Mouse (Mus musculus) gastrocnemius, postnatal 36 days (tissue): Measurements from ENCODE around the gene Rxrg. TPM values are rescaled to one million over a fixed set of nuclear protein-coding genes. Genes with fewer than 3 reads are reported as not detected.

Experiments
- DNase-seq, 2 experiments: peaks; one replicate each; pipeline ENCODE4 v3.0.0; 2022
- intact Hi-C: fragments of 180-260 bp; cut with DNase I; formaldehyde crosslinking; loops from one replicate; pipeline ENCODE4 v1.15.1; 2025
- total RNA-seq, 2 experiments: library from RNA; stranded (reverse); gene quantifications; 2 replicates each; pipeline ENCODE4 v1.2.3; 2021

The Rxrg gene
- total RNA-seq, 2 experiments from 2014 or later, result 44.8 to 48.1 TPM

GRCm38 (mm10) chr1:167638901-167639300, 40.7 kb downstream of the Rxrg start:
- no peak for DNase-seq

GRCm38 (mm10) chr1:167644866-167645537, 46.8 kb downstream of the Rxrg start:
- intact Hi-C loops, result no loop called here
- DNase-seq, result peak; percentile 89 to 91

More at GRCm38 (mm10) chr1:167638901-167639300, 40.7 kb downstream of the Rxrg start:
- intact Hi-C loops, result no loop called here

DNA sequence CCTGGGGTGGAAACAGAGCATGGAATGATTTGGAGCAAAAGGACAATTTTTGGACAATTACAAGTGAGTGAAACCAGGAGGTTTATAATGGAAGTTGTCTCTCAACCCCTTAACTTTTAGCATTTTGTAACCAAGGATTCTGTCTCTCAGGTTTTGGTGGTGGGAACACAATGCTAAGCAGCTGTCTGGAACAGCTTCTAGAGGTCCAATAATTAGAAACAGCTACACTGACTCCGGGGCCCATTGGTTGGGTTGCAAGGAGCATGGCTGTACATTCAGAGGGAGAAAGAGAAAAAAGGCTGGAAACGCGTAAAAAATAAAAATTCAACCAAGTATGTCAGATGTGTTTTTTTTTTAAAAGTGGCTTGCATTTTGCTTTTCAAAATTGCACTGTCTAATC, 50.5 kb downstream of the Rxrg start:
- DNase-seq, result no peak
- intact Hi-C loops, result no loop called here

DNA sequence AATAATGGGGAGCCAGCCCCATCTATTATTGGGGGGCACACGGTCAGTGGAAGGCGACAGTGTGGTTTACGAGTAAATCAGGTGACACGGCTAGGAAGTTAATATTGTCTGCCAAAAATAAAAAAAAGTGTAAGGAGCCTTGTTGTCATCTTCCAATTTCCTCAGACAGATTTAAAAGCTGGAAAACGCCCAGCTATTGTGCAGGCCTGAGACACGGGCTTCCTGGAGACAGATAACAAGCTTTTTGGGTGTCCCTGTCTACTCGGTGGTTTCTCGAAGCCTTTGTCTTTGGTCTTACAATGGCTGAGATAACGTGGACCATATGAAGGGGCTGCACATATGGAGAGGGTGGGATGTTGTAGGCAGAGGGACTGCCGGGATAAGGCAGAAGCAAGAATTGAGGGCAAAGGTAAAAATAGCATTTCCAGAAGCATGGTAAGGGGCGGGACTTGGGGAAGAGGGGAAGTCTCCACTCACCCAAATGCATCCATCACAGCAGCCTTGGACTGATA, 51.0 kb downstream of the Rxrg start:
- DNase-seq, result no peak
- intact Hi-C loops, result no loop called here

DNA sequence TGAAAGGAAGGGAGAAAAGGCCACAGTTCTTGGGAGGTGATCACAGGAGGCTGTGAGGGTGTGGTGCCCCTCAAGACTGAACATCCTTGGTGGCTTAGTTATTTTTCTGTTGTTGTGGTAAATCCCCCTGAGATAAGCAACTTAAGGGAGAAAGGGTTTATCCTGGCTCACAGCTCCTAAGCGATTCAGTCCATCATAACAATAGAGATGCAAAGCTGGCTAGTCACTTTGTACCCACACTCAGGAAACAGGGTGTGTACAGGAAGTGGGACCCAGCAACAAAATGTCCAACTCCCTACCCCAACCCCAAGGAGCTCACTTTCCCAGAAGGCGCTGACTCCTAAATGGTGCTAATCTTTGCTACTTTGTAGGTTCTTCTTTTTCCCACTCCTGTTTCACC, 54.2 kb downstream of the Rxrg start:
- intact Hi-C loops, result no loop called here
- no peak for DNase-seq

- intact Hi-C loops, result no loop called here
- no peak for DNase-seq
Observed at GRCm38 (mm10) chr1:167659065-167659464, 60.9 kb downstream of the Rxrg start.

DNA sequence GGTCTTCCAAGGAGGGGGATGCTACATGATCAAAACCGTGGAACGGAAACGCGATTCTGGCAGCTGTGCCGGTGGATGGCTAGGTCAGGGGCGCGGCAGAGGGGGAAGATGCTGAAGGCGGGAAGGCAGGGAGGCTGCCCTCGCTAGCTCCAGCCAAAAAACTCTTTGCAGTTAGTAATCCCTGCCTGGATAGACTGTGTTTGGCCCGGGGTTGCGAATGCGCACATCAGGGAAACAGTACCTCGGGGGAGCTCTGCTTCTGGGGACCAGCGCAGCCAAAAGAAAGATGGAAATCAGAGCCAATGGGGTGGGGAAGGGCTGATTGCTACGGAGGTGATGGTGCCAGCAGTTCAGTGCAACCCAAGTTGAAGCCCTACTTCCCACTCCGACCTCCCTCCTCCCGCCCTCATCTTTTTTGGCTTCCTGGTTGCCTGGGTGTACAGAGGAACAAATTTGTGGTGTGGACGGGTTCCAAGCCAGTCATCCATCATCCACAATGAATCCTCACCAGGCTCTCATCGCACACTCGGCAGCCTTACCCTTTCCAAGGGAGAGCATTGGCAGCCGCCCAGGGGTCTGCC, 62.4 kb downstream of the Rxrg start:
- peak; percentile 62 to 75 for DNase-seq
- intact Hi-C loops, result no loop called here

- DNase-seq, result peak; percentile 44 to 50
- intact Hi-C loops, result no loop called here
Observed at GRCm38 (mm10) chr1:167661123-167661522, 62.9 kb downstream of the Rxrg start.

DNA sequence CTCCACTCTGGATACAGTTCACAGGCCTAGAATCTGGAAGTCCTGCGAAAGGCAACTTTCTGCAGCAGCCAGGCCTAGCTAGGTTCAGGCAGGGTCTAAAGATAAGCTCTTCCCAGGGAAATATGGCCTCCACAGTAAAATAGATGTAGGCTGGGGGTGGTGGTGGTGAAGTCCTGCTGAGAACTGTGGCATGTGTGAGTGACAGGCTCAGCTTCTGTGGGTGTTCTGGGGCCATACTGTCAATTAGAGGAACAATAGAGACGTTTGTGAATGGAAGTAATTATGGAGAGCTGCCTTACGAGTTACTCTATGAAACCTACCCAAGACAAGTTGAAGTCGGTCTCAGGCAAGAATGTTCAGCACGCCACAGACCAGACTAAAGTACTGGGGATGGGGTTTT, 65.0 kb downstream of the Rxrg start:
- intact Hi-C loops, result no loop called here
- DNase-seq, result no peak

DNA sequence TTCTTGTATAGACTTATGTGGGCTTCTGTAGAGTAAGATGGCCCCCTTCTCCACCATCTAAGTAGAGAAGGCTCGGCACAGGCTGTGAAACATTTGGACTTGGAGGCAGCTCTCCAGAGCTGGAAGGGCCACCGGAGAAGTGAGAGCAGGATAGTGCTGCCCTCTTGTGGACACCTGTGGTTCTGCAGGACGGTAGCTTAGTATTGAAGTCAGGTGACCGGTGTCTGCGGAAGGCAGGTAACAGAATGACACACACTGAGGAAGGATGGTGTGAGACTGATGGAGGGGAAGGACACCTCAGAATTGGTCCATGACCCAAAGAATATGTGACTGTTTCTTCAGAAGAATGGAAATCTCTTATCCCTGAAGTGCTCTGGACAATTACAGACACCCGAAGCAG, 71.6 kb downstream of the Rxrg start:
- peak in 1 of 2 experiments; percentile 28 for DNase-seq
- intact Hi-C loops, result no loop called here

GRCm38 (mm10) chr1:167672433-167672987, 74.3 kb downstream of the Rxrg start:
- DNase-seq, result peak; percentile 31 to 33
- intact Hi-C loops, result no loop called here

DNA sequence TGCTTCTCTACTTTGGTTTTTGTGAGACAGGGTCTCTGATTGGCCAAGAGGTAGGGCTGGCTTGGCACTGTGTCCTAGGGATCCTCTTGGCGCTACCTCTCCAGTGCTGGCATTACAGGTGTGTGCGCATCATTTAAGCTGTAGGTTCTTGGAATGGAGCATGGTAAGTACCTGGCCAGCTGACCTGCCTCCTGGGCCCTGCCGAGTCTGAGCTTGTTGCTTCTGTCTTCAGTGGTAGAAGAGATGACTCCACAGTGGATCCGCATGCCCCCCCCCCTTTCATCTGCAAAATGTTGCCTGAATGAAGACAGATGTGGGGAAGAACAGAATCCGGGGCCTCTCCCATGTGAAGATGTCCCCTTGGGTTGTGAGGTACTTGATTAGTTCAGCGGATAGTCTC, 80.9 kb downstream of the Rxrg start:
- intact Hi-C loops, result no loop called here
- DNase-seq, result no peak

DNA sequence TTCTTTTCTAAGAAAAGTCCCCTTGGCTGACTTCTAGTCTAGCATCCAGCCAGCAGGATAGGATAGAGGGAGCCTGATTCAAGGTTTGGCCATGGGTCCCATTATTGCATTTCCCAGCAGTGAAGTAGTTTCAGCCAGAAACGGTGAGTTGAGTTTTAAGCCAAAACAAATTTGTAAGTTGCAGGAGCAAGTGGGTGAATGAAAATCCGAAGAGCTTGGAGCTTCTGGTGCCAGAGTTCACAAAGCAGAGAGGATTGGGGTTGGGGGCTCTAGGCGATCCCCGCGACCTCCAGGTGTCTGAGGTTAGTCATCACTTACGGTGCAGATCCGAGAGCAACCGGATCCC, 89.8 kb downstream of the Rxrg start:
- no peak for DNase-seq
- intact Hi-C loops, result no loop called here

DNA sequence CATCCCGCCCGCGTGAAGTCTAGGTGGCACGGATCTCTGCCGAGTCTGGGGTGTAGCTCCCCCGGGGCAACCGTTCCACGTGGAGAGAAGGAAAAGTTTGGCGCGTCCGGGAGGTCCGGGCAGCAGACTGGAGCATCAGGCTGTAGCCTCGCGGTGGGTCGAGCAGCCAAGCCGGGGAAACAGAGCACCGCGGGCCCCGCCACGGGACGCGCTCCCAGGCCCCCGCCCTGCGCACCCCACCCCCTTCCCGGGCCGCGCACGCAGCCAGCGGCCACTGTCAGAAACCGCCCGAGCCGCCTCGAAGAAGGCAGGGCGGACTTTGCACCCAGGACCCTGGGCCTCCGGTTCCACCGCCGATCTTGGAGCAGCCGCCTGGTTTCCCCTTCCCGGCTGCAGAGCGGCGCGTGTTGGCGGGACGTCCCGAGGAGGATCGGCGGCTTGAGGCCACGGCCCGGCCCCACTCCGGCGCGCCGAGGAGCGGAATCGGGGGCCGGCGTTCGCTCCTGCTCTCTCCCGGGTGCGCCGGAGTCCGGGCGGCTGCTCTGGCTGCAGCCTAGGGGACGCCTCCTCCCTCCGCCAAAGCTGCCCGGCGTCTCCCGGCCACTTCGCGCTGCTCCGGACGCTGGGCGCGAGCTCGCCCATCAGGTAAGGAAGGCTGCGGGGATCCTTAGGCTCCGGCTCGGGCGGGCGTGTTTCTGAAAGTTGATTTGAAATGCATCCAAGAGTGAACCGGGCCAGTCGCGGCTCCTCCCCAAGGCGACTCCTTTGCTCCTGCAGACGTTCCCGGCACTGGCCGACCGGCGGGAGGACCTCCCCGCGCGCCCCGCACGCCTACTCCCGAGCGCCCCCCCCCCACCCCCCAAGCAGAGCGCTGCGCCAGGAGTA, 90.4 kb downstream of the Rxrg start:
- DNase-seq, result peak; percentile 42 to 46
- intact Hi-C loops, result no loop called here

- no peak for DNase-seq
- intact Hi-C loops, result no loop called here
Observed at GRCm38 (mm10) chr1:167689232-167689261, 90.9 kb downstream of the Rxrg start, which contains the start of gene Lmx1a. Gene Lmx1a, plus strand, starts transcription at chr1:167689237.

Other genes with a start within 250 kb of the Rxrg start
- gene Aldh9a1, start 248.4 kb upstream of the Rxrg start, total RNA-seq, result 1 to 10 TPM; 2.6 to 4.5 TPM
- 100 to 1,000 TPM; 108 to 112 TPM for gene Mgst3, start 204.5 kb upstream of the Rxrg start, total RNA-seq
- 1 to 10 TPM; 4.7 to 4.9 TPM for gene Lrrc52, start 131.6 kb upstream of the Rxrg start, total RNA-seq
- gene Lmx1a, start 90.9 kb downstream of the Rxrg start, total RNA-seq, result under 1 TPM; 0.25 to 0.28 TPM